Mouse (Mus musculus): ENCODE results near the gene Sfrp2. TPM values are rescaled to one million over a fixed set of nuclear protein-coding genes. Genes with fewer than 3 reads are reported as not detected.

Gene Sfrp2
- polyA plus RNA-seq, 1 experiment, result not detected

DNA sequence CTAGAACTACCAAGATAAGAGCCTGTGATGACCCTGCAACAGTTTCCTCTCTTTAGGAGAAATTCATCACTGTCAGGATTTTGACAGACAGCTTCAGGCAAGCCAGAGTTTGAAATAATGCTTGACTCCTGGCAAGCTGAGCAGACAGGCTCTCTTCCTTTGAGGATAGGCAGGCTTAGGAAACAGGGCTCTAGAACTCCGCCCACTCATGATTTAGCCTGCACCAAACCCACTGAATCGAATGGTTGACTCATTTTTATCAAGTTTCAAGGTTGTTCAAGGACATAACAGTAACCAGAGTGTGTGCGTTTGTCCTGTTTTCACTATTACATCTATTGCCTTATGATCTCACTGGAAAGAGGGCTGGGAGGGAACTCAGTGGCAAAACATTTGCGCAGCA is 18.8 kb upstream of the Sfrp2 start:
- TF ChIP-seq POLR2A (IDR thresholded peaks at IDR 0.05; ENCODE audit: borderline replicate concordance, control insufficient read depth, low read depth, low read length), result no peak
- no peak for TF ChIP-seq CTCF (IDR thresholded peaks at IDR 0.05; ENCODE audit: control insufficient read depth, insufficient read depth, low read length)
- WGBS, result 72% methylated on average over 4 of the region's 4 CpGs
- no peaks in the 10 kb centered on the region for H3K4me1 ChIP-seq (ENCODE audit: control insufficient read depth, insufficient read depth, low read length)
- no peak overlapping the region for H3K4me3 ChIP-seq (replicated peaks; ENCODE audit: control insufficient read depth, low read depth, low read length)
- H3K27ac ChIP-seq (ENCODE audit: control insufficient read depth, insufficient read depth, low read depth, low read length, poor library complexity), result no peak overlapping the region

DNA sequence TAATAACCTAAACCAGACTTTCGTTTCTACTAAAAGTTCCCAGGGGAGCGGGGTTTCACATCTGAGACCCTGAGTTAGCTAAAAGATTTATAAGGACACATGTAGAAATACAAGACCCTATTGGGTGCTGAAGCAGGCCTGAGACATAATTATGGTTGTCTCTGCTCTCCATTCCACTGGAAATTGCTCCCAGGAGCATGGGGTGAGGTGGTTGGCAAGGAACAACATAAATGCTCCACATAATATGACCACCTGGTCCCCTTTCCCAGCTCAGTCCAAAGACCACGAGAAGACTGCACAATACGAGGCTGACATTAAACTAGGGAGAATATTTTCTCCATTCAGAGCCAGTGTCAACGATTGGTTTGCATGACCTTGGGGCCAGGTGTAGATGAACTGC is 18.2 kb upstream of the Sfrp2 start:
- no peak for TF ChIP-seq POLR2A (IDR thresholded peaks at IDR 0.05; ENCODE audit: borderline replicate concordance, control insufficient read depth, low read depth, low read length)
- no peak for TF ChIP-seq CTCF (IDR thresholded peaks at IDR 0.05; ENCODE audit: control insufficient read depth, insufficient read depth, low read length)
- 77% methylated on average over 5 of the region's 5 CpGs for whole genome bisulfite sequencing
- Histone ChIP-seq H3K27ac (ENCODE audit: control insufficient read depth, insufficient read depth, low read depth, low read length, poor library complexity) (no peak overlapping the region), H3K4me1 (ENCODE audit: control insufficient read depth, insufficient read depth, low read length) (no peaks in the 10 kb centered on the region), H3K4me3 (replicated peaks; ENCODE audit: control insufficient read depth, low read depth, low read length) (no peak overlapping the region)

DNA sequence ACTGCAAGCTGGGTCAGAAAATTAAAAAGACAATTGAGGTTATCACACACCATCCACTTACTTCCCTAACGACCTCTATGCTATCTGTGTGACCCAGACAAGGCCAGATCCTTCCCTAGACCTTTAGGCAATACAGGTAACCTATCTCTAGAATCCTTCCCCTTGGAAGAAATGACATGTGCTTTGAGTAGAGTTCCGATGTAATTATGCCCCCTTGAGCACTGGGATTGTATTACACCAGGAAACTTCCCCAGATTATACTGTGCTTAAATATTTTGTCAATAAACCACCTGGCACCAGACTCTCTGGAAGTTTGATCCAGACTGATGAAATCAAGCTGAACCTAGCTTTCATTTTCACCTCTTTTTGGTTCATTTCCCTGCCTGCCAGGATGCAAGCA is 14.5 kb upstream of the Sfrp2 start:
- WGBS, result 5% methylated on average over 2 of the region's 2 CpGs
- H3K27ac ChIP-seq (ENCODE audit: control insufficient read depth, insufficient read depth, low read depth, low read length, poor library complexity), result no peak overlapping the region
- no peak overlapping the region for H3K4me3 ChIP-seq (replicated peaks; ENCODE audit: control insufficient read depth, low read depth, low read length)
- TF ChIP-seq CTCF (IDR thresholded peaks at IDR 0.05; ENCODE audit: control insufficient read depth, insufficient read depth, low read length) (no peak), POLR2A (IDR thresholded peaks at IDR 0.05; ENCODE audit: borderline replicate concordance, control insufficient read depth, low read depth, low read length) (no peak)
- no peaks in the 10 kb centered on the region for H3K4me1 ChIP-seq (ENCODE audit: control insufficient read depth, insufficient read depth, low read length)

DNA sequence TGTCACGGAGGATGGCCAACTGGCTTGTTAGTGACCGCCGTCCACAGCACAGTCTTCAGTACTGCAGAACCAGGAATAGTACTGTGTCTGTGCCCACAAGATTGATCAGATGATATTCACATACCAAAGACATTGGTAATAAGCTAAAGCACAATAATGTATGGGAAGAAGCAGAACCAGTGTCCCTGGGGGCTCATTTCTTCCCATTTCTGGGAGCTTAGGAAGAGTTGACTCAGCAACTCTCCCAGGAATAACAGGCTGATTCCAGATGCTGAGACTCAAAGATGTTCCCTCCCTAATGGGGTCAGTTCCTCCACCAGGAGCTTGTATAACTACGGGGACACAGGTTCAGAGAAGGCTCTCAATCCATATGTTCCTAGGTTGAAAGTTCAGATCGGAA is 13.9 kb upstream of the Sfrp2 start:
- TF ChIP-seq POLR2A (IDR thresholded peaks at IDR 0.05; ENCODE audit: borderline replicate concordance, control insufficient read depth, low read depth, low read length), result no peak
- no peak for TF ChIP-seq CTCF (IDR thresholded peaks at IDR 0.05; ENCODE audit: control insufficient read depth, insufficient read depth, low read length)
- WGBS, result 86% methylated on average over 5 of the region's 5 CpGs
- Histone ChIP-seq H3K27ac (ENCODE audit: control insufficient read depth, insufficient read depth, low read depth, low read length, poor library complexity) (no peak overlapping the region), H3K4me3 (replicated peaks; ENCODE audit: control insufficient read depth, low read depth, low read length) (no peak overlapping the region), H3K4me1 (ENCODE audit: control insufficient read depth, insufficient read depth, low read length) (no peaks in the 10 kb centered on the region)

DNA sequence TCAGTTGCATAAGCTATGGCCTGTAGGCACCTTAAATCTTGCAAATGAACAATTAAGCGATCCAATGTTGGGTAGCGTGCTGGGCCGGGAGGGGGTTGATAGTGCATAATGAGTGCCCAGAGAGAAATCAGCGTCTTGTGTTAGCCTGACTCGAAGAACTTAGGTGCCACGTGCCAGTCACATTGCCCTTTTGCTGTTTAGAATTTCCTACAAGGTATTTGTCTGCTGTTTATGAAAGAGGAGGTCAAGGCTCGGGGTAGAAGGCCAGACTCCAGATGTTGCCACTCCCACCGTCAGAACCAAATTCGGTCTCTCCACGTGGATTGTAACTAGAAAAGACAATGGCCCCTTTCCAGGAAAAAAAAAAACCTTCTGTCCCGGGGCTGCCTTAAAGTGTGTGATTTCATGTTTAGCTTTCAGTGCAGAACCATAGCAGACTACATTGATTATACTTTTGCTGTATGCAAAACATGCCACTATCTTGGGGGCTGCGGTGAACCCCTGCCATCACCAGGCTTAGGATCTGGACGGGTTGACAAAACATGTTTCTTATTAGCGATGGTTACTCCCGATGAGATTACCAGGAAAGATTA is 11.0 kb upstream of the Sfrp2 start:
- TF ChIP-seq CTCF (IDR thresholded peaks at IDR 0.05; ENCODE audit: control insufficient read depth, insufficient read depth, low read length) (no peak), POLR2A (IDR thresholded peaks at IDR 0.05; ENCODE audit: borderline replicate concordance, control insufficient read depth, low read depth, low read length) (no peak)
- Histone ChIP-seq H3K4me1 (ENCODE audit: control insufficient read depth, insufficient read depth, low read length) (no peaks in the 10 kb centered on the region), H3K4me3 (replicated peaks; ENCODE audit: control insufficient read depth, low read depth, low read length) (no peak overlapping the region), H3K27ac (ENCODE audit: control insufficient read depth, insufficient read depth, low read depth, low read length, poor library complexity) (no peak overlapping the region)
- WGBS, result 87% methylated on average over 15 of the region's 15 CpGs

DNA sequence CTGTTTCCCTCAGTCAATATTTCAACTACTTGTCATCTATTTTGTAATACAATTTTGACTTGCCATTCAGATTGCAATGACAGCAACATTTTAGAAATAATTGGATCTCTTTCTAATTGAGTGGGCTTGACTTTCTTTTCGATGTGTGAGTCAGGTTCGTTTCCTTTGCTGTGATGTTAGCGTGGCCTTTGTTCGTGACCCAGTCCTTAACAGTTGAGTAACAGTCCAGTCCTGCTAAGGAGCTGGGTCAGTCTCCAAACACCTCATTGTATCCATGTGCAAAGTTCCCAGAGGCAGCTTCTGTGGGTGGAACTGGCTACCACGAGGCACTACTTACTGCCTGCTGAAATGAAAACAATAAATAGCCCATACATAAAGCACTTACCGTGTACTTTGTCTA is 10.5 kb upstream of the Sfrp2 start:
- TF ChIP-seq CTCF (IDR thresholded peaks at IDR 0.05; ENCODE audit: control insufficient read depth, insufficient read depth, low read length), result no peak
- no peak for TF ChIP-seq POLR2A (IDR thresholded peaks at IDR 0.05; ENCODE audit: borderline replicate concordance, control insufficient read depth, low read depth, low read length)
- Histone ChIP-seq H3K27ac (ENCODE audit: control insufficient read depth, insufficient read depth, low read depth, low read length, poor library complexity) (no peak overlapping the region), H3K4me1 (ENCODE audit: control insufficient read depth, insufficient read depth, low read length) (no peaks in the 10 kb centered on the region), H3K4me3 (replicated peaks; ENCODE audit: control insufficient read depth, low read depth, low read length) (no peak overlapping the region)
- 83% methylated on average over 6 of the region's 6 CpGs for WGBS

DNA sequence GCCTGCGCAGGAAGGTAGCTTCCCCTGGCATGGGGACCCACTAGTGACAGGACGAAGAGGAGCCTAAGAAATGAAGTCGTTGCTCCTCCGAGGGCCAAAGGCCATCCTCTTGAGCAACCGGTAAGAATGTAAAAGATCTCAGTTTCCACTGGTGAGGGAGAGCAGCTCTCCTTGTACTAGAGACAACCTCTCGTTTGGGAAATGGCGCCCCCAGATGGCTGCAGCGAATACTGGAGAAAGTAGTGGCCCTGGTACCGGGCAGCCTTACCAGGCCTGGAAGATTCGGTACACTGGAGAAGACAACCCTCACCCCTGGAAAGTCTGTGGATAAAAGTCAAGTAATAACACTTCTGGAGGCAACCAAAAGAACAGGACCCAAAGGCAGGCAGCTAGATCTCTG is 3.8 kb upstream of the Sfrp2 start:
- H3K4me3 ChIP-seq (replicated peaks; ENCODE audit: control insufficient read depth, low read depth, low read length), result no peak overlapping the region
- no peak overlapping the region for H3K27ac ChIP-seq (ENCODE audit: control insufficient read depth, insufficient read depth, low read depth, low read length, poor library complexity)
- 75% methylated on average over 10 of the region's 10 CpGs for WGBS
- H3K4me1 ChIP-seq (ENCODE audit: control insufficient read depth, insufficient read depth, low read length), result no peaks in the 10 kb centered on the region
- TF ChIP-seq POLR2A (IDR thresholded peaks at IDR 0.05; ENCODE audit: borderline replicate concordance, control insufficient read depth, low read depth, low read length), result no peak
- no peak for TF ChIP-seq CTCF (IDR thresholded peaks at IDR 0.05; ENCODE audit: control insufficient read depth, insufficient read depth, low read length)

DNA sequence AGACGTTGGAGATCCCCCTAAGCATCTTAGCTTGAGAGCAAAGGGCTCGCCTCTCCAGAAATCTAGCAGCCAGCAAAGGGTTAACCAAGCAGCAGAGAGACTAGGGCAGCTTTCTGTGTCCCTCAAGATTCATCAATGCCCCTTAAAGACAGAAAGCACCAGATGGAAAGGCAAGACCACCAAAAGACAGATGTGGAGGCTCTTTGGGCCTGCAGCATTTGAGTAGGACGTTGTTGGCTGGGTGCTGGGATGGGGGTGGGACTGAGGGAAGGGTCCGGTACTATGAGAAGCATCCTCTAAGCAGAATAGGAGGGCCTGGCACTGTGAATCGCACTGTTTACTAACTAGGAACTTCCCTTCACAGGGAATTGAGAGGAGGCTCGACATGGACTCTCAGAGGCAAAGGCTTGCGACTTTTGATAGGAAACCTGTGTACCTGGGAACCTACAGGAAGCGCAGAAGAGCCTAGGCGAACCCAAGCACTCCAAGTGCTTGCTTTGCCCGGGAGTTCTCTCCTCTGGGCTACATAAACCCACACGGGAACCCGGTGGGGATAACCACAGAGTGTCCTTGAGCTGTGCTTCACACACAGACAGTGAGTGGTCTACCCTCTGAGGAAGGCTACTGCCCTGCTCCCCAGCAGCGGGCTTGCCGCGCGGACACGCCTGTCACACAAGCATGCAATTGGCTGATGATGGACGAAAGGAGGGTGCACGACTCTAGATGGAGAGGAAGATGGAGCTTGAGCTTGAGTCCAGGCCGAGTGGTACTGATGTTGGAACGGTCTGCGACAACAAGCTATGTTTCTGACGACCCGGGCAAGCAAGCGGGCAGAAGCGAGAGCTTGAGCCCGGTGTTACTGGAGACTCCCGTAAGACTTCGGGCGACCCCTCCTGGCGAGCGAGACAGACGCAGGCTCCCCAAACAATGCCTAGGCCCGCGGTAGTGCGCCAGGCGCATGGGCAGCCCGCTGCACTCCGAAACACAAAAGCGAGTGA is 2.3 kb upstream of the Sfrp2 start:
- 11% methylated on average over 40 of the region's 40 CpGs for WGBS
- no peaks in the 10 kb centered on the region for H3K4me1 ChIP-seq (ENCODE audit: control insufficient read depth, insufficient read depth, low read length)
- H3K4me3 ChIP-seq (replicated peaks; ENCODE audit: control insufficient read depth, low read depth, low read length), result no peak overlapping the region
- TF ChIP-seq POLR2A (IDR thresholded peaks at IDR 0.05; ENCODE audit: borderline replicate concordance, control insufficient read depth, low read depth, low read length) (no peak), CTCF (IDR thresholded peaks at IDR 0.05; ENCODE audit: control insufficient read depth, insufficient read depth, low read length) (peak; percentile 38; the same call in 1 of the 2 replicates)
- H3K27ac ChIP-seq (ENCODE audit: control insufficient read depth, insufficient read depth, low read depth, low read length, poor library complexity), result no peak overlapping the region

Data from bone marrow, adult 2 months (tissue).